ENCODE assay signal across 8 mouse cellular contexts in the genomic region with DNA sequence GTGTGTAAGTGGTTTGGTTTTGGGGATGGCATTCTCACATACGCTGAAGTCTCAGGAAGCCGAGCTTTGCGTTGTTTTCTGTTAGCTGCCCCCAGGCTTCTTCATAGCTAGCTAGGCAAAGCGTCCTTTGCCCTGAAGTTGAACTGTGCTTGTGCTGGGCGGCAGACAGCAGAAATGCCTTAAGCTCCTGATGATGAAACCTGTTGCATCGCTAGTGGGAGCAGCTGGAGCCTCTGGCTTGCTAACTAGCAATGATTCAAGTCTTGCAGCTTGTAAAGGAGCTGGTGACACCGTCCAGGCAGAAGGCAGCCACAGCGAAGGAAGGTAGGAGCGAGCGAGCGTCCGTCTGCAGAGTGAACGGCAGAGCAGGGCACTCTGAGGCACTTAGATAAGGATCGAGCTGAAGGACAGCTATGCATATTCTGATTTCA. TPM values are rescaled to one million over a fixed set of nuclear protein-coding genes. Genes with fewer than 3 reads are reported as not detected.
A peak's percentile ranks its signal among the peaks of the same experiment; 100 is the strongest.
DNase-seq lines count a peak whose midpoint lies in the region; ATAC-seq lines count a peak whose summit lies in the region.

No protein-coding gene starts in this region.

- no peaks in the 10 kb centered on the region for H3K36me3 ChIP-seq in intestine, embryonic 14.5 days (ENCODE audit: control insufficient read depth, insufficient read depth, low read length)
- no peaks in the 10 kb centered on the region for H3K36me3 ChIP-seq in forebrain, embryonic 11.5 days (ENCODE audit: control insufficient read depth, insufficient read depth, low read length)

- no peak for ATAC-seq in intestine, embryonic 14.5 days (replicated peaks; ENCODE audit: low FRiP score, low TSS enrichment, low read depth)
- ATAC-seq in forebrain, embryonic 11.5 days (replicated peaks; ENCODE audit: low FRiP score) = no peak

- 26% methylated on average over 14 of the region's 14 CpGs for WGBS in intestine, embryonic 14.5 days
- 72% methylated on average over 14 of the region's 14 CpGs for WGBS in forebrain, embryonic 11.5 days

- no peaks in the 10 kb centered on the region for H3K9me3 ChIP-seq in intestine, embryonic 14.5 days (ENCODE audit: control insufficient read depth, low read length)
- no peaks in the 10 kb centered on the region for H3K9me3 ChIP-seq in forebrain, embryonic 11.5 days (ENCODE audit: control insufficient read depth, low read length)

- H3K27me3 ChIP-seq in intestine, embryonic 14.5 days (replicated peaks; ENCODE audit: control insufficient read depth, insufficient read depth, low read length) = no peaks in the 10 kb centered on the region
- no peaks in the 10 kb centered on the region for H3K27me3 ChIP-seq in forebrain, embryonic 11.5 days (ENCODE audit: control insufficient read depth, insufficient read depth, low read length)

- H3K4me3 ChIP-seq in intestine, embryonic 14.5 days (ENCODE audit: low read depth, low read length) = no peak overlapping the region
- H3K4me3 ChIP-seq in forebrain, embryonic 11.5 days (ENCODE audit: low read depth, low read length) = no peak overlapping the region

- H3K27ac ChIP-seq in intestine, embryonic 14.5 days (ENCODE audit: low read depth) = no peak overlapping the region
- H3K27ac ChIP-seq in forebrain, embryonic 11.5 days (ENCODE audit: low read depth, low read length) = no peak overlapping the region

- peak; percentile 28 for DNase-seq in kidney, adult 11 months
- DNase-seq in kidney, adult 9 months = no peak
- peak; percentile 54 for DNase-seq in embryo, embryonic 11 days
- no peak for DNase-seq in intestine, embryonic 14.5 days (ENCODE audit: low spot score)
- peak; percentile 43 for DNase-seq in lung, postnatal 36 days
- DNase-seq in urinary bladder, postnatal 36 days (ENCODE audit: low spot score in 2 of 2) = peak; percentile 10 to 24
- DNase-seq in spleen, adult 18-20 months = no peak
- DNase-seq in forebrain, embryonic 11.5 days (ENCODE audit: low spot score) = no peak

- 0 out of 2 replicates have a peak overlapping the region, but pooled peaks have one; percentile 1 for H3K9ac ChIP-seq in intestine, embryonic 14.5 days (ENCODE audit: low read length)
- no peak overlapping the region for H3K9ac ChIP-seq in forebrain, embryonic 11.5 days (ENCODE audit: low read length)

- peaks cover 17% of the 10 kb centered on the region for H3K4me1 ChIP-seq in intestine, embryonic 14.5 days (replicated peaks; ENCODE audit: control insufficient read depth, insufficient read depth, low read length)
- H3K4me1 ChIP-seq in forebrain, embryonic 11.5 days (replicated peaks; ENCODE audit: control insufficient read depth, insufficient read depth, low read length) = no peaks in the 10 kb centered on the region

- H3K4me2 ChIP-seq in intestine, embryonic 14.5 days (ENCODE audit: low read length) = peak overlapping the region; percentile 38
- H3K4me2 ChIP-seq in forebrain, embryonic 11.5 days (ENCODE audit: low read depth, low read length, severe bottlenecking) = no peak overlapping the region

RNA-seq across cellular contexts. Expression of gene Usp6nl, which starts 30.1 kb away (rescaled TPM):
- 14.1 and 14.4 TPM in 2 replicates for polyA plus RNA-seq in intestine, embryonic 14.5 days (2014; fragmentation: Nextera tagmentation; extraction: Ambion mirVana)
- polyA plus RNA-seq in forebrain, embryonic 11.5 days (2014; fragmentation: Nextera tagmentation; extraction: Ambion mirVana) = 12.8 and 18.3 TPM in 2 replicates

Comparison
In these comparisons a context has a peak if more than half of its experiments do, and no peak if none do; other contexts are left out.
1. DNase-seq: peak in kidney, adult 11 months (single experiment), embryo, embryonic 11 days (single experiment), lung, postnatal 36 days (single experiment) and urinary bladder, postnatal 36 days (2 of 2); none in kidney, adult 9 months (single experiment), intestine, embryonic 14.5 days (single experiment), spleen, adult 18-20 months (0 of 2) and forebrain, embryonic 11.5 days (single experiment).